Mouse (Mus musculus) adrenal gland, adult 2 months (tissue): ENCODE measurements at regions not wholly inside any gene's neighbourhood (a gene's known extent, or its start where the extent isn't known, plus 50 kb on each side); places are given as distances from the start of the nearest gene placed in this dataset.

Source experiments
- DNase-seq: peaks from one replicate; pipeline ENCODE4 v3.0.0; 2021

- DNase-seq, result no peak
Measured at GRCm38 (mm10) chr4:47534959-47535358, 60.5 kb downstream of the Sec61b start.

GRCm38 (mm10) chr4:47567694-47568093 is 93.2 kb downstream of the Sec61b start:
- DNase-seq, result no peak

GRCm38 (mm10) chr4:47570846-47571245 is 96.4 kb downstream of the Sec61b start:
- no peak for DNase-seq

- no peak for DNase-seq
Measured at GRCm38 (mm10) chr4:47576011-47576410, 101.6 kb downstream of the Sec61b start.

GRCm38 (mm10) chr4:47577490-47577889 is 103.0 kb downstream of the Sec61b start:
- DNase-seq, result peak; percentile 56

- no peak for DNase-seq
Measured at GRCm38 (mm10) chr4:47578637-47579036, 104.2 kb downstream of the Sec61b start.

GRCm38 (mm10) chr4:47580556-47580955 is 106.1 kb downstream of the Sec61b start:
- no peak for DNase-seq

GRCm38 (mm10) chr4:47587256-47587655 is 112.8 kb downstream of the Sec61b start:
- DNase-seq, result peak; percentile 11

GRCm38 (mm10) chr4:47592271-47592986 is 118.0 kb downstream of the Sec61b start:
- DNase-seq, result peak; percentile 78

GRCm38 (mm10) chr4:47593155-47593554 is 118.7 kb downstream of the Sec61b start:
- no peak for DNase-seq

- no peak for DNase-seq
Measured at GRCm38 (mm10) chr4:47594171-47594570, 119.7 kb downstream of the Sec61b start.

- no peak for DNase-seq
Measured at GRCm38 (mm10) chr4:47595841-47596240, 121.4 kb downstream of the Sec61b start.

- no peak for DNase-seq
Measured at GRCm38 (mm10) chr4:47597586-47597985, 123.1 kb downstream of the Sec61b start.

- DNase-seq, result peak; percentile 11
Measured at GRCm38 (mm10) chr4:47598216-47598615, 123.8 kb downstream of the Sec61b start.

GRCm38 (mm10) chr4:47601301-47602070 is 127.0 kb downstream of the Sec61b start:
- DNase-seq, result no peak

- peak; percentile 18 for DNase-seq
Measured at GRCm38 (mm10) chr4:47603378-47603777, 128.9 kb downstream of the Sec61b start.

GRCm38 (mm10) chr4:47603847-47604397 is 129.5 kb downstream of the Sec61b start:
- peak; percentile 64 for DNase-seq

- DNase-seq, result no peak
Measured at GRCm38 (mm10) chr4:47605676-47606075, 131.2 kb downstream of the Sec61b start.

GRCm38 (mm10) chr4:47608673-47609072 is 134.2 kb downstream of the Sec61b start:
- DNase-seq, result no peak

- DNase-seq, result no peak
Measured at GRCm38 (mm10) chr4:47610913-47611312, 136.5 kb downstream of the Sec61b start.

GRCm38 (mm10) chr4:47616525-47616924 is 142.1 kb downstream of the Sec61b start:
- DNase-seq, result no peak

- no peak for DNase-seq
Measured at GRCm38 (mm10) chr4:47620700-47621099, 146.2 kb downstream of the Sec61b start.
